Mouse (Mus musculus): ENCODE results near the gene Slit3.

DNA sequence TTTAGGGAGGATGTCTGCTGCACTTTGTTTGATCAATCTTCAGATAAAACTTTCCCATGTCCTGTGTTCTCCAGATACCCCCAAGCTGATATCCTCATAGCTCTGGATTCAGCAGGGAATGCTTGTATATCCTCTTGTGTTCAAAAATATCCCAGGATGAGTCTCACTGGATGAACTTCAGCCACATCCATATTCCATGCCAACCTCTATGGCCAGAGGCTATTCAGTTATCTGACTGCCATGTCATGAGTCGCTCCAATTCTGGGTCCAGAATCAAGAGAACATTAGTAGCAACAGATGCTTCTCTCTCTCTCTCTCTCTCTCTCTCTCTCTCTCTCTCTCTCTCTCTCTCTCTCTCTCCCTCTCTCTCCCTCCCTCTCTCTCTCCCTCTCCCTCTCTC lies 49.6 kb upstream of the Slit3 start:
- TF ChIP-seq CTCF (IDR thresholded peaks at IDR 0.05; ENCODE audit: borderline replicate concordance, insufficient read depth, low read length) (no peak), POLR2A (IDR thresholded peaks at IDR 0.05; ENCODE audit: low read depth, low read length) (no peak)
